Mouse (Mus musculus): Measurements from ENCODE around the gene Col6a5.

Gene Col6a5

DNA sequence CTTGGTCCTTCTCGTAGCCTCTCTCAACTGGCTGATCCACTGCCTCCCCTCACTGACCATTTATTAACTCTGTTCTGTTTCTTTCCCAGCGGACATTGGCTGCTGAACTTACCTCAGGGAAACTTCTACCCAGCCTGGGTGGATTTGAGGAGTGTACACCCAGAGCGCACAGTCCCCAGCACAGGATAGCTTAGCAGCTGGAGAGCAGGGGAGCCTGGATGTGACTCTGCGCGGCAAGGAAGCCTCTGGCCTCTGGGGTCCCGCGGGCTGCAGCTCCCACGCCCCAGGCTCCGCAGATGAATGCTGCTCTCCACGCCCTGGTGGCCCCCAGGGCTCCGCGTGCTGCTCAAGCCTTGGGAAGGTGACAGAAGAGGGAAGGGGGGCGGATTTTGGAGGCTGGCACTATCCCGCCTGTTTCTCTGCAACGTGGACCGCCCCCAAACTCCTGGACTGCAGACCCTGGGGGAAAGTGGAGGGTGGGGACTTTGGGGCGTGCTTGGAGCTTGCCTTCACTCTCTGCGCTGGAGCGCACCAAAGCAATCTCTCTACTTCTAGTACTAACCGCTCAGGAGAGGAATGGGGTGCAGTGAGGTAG lies 132.6 kb downstream of the Col6a5 start, which contains the start of gene Col6a6:
Gene Col6a6, minus strand, starts transcription at position 370 of the 595 bp plus-strand sequence.
- in situ Hi-C loops (cut with MboI, MseI), result no loop called here

DNA sequence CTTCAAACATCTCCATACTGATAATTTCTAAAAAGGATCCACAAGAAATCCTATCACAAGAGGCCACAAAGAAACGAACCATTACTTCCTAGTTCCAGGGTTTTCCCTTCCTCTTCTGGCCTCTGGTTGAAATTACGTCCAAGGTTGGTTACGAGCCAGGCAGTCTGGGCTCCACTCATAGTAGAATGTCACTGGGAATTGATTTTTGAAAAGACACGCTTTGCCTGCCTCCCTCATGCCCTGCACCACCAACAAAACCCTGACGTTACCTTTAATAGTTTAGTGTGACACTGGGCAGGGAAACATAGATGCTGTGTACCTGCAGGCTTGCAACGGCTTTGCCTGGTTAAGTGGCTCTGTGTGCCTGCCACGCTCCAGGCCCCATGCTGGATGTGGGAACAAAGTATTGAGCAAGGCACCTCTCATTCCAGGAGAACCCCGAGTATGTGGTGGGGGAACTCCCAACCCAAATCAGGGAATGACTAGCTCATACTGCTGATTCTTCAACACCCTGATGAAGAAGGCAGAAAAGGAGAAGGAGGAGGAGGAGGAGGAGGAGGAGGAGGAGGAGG lies 133.3 kb downstream of the Col6a5 start:
- in situ Hi-C loops (cut with MboI, MseI), result no loop called here

DNA sequence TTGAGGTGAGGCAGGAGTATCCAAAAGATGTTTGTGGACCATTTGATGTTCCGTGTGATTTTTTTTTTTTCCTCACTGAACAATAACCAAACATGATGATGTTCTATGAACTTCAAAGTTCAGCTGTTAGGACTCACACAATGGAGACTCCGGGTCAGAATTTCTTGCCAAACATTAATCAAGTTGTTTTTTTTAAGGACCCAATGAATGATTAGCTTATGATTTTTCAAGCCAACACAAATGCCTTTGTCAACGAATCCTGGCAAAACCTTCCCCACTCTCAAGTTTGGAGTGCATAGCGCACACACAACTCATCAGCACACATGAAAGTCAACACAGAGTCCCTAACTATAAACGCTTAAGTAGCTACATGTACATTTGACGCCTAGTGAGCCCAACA lies 139.7 kb downstream of the Col6a5 start:
- in situ Hi-C loops (cut with MboI, MseI), result no loop called here

DNA sequence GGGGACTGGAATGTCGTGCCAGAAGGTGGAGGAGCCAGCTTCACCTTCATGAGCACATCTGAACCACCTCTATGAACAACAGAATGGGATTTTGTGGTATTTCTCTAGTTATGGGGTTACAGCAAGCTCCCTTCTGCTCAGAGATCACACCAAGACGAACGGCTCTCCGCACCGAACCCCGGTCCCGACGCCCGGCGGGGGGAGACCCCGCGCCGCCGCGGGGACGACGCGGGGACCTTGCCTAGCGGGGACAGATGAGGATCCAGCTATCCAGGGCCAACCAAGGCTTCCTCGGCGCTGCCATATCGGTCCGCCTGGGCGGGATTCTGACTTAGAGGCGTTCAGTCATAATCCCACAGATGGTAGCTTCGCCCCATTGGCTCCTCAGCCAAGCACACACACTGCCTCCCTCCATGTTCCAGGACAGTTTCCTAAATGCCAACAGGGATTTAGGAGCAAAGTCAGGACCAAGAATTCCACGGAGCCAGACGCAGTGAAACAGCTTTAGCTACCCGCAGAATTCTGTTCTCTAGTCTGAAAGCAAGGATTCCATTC lies 141.2 kb downstream of the Col6a5 start:
- in situ Hi-C loops (cut with MboI, MseI), result no loop called here

DNA sequence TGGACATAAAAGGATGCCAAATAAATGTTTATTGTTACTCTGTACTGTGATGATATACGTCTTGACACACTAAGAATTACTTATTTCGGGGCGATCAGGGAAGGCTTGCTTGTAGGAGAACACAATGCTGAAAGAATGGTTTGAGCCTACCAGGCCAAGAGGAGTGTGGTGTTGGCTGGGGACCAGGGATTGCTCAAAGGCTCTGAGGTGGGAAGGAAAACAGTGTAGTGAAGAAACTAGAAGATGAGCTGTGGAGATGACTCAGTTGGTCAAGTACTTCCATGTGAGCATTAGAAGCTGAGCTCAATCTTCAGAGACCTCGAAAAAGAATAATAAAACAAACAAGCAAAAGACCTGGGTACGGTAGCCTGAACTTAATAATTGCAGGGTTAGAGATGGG lies 146.0 kb downstream of the Col6a5 start:
- in situ Hi-C loops (cut with MboI, MseI), result no loop called here

DNA sequence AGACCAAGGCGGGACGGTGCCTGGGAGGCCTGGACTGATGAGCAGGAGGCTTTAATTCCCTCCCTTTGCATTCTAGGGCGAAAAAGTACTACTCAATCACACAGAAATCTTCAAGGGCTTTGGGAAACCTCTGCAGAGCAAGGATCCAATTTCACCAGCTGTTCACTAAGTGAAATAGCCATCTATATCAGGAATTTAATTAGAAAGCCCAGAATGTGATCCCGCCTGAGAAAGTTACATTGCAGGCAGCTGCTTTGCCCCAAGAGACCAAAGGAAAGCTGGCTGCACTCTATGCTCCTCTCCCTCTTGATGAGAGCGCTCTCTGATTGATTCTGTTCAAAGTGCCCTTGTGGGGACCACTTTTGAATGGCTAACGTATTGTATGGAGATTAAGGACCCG lies 149.0 kb downstream of the Col6a5 start:
- in situ Hi-C loops (cut with MboI, MseI), result no loop called here

DNA sequence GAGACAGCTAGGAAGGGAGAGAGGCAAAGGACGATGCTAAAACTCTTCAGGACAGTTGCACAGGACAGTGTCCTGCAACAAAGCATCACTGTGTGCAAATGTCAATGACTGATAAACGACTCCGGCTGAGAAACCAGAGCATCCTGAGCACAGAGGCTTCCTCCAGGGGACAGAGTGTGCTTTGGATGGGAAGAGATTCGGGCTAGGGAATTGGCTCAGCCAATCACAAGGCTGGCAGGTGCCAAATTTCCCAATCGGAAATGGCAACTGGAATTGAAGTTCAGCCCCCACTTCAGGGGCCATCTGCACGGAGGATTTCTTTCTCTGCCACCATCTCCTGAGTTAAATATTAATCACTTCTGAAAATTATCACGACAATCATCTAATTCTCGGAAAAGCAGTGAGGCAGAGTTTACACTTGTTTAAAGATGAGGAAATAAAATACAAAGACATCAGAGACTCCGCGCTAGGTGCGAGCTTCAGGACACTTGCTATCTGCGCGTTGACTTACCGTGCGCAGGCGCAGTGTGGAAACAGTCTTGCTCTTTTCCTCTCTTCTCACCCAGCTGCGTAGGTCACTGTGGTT lies 151.4 kb downstream of the Col6a5 start:
- in situ Hi-C loops (cut with MboI, MseI), result no loop called here
